Mouse (Mus musculus): ENCODE results near the gene Lefty1. TPM values are rescaled to one million over a fixed set of nuclear protein-coding genes. Genes with fewer than 3 reads are reported as not detected.

The Lefty1 gene
- polyA plus RNA-seq (2014; fragmentation: Illumina TruSeq; extraction: RNeasy Lipid Tissue Mini Kit (QIAGEN cat#74804); ENCODE audit: low read depth, low replicate concordance), result 2.2 TPM

GRCm38 (mm10) chr1:180934467-180935419 lies at the start of gene Lefty1:
Lefty1 (plus strand) TSS chr1:180935022.

DNA sequence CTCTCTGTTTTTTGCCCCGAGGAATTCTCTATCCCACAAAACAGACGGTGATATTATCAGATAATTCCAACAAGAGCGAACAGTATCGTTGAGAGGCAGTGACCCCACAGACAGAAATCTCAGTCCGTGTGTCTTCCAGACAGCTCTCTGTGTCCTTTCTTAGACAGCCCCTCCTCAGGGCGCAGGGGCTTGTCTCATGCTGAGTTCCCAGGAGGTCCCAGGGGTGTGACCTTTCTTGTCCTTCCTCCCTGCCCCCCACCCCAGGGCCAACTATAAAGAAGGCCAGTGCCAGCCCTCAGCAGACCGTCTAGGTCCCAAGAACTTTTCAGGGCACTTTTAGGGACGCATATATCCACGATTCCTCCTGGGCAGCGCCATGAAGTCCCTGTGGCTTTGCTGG lies 42.0 kb upstream of the Lefty1 start, which contains the start of gene Lefty2:
Gene Lefty2 (plus strand): TSS at position 301 of the 400 bp plus-strand sequence.

GRCm38 (mm10) chr1:180904039-180904814 lies 30.6 kb upstream of the Lefty1 start, which contains the start of gene Pycr2:
Pycr2 (plus strand) TSS chr1:180904293.

GRCm38 (mm10) chr1:180942166-180943031 lies 7.6 kb downstream of the Lefty1 start, which contains the start of gene Tmem63a:
Tmem63a (plus strand) TSS chr1:180942344.

Other genes with a start within 250 kb of the Lefty1 start
- gene Mixl1, start 238.0 kb upstream of the Lefty1 start, polyA plus RNA-seq (2014; fragmentation: Illumina TruSeq; extraction: RNeasy Lipid Tissue Mini Kit (QIAGEN cat#74804); ENCODE audit: low read depth, low replicate concordance), result not detected
- gene Acbd3, start 209.0 kb upstream of the Lefty1 start, polyA plus RNA-seq (2014; fragmentation: Illumina TruSeq; extraction: RNeasy Lipid Tissue Mini Kit (QIAGEN cat#74804); ENCODE audit: low read depth, low replicate concordance), result 22.1 TPM
- 566 TPM for gene H3f3a, start 121.1 kb upstream of the Lefty1 start, polyA plus RNA-seq (2014; fragmentation: Illumina TruSeq; extraction: RNeasy Lipid Tissue Mini Kit (QIAGEN cat#74804); ENCODE audit: low read depth, low replicate concordance)
- 12.4 TPM for gene Sde2, start 83.9 kb upstream of the Lefty1 start, polyA plus RNA-seq (2014; fragmentation: Illumina TruSeq; extraction: RNeasy Lipid Tissue Mini Kit (QIAGEN cat#74804); ENCODE audit: low read depth, low replicate concordance)
- gene Lefty2, start 41.9 kb upstream of the Lefty1 start, polyA plus RNA-seq (2014; fragmentation: Illumina TruSeq; extraction: RNeasy Lipid Tissue Mini Kit (QIAGEN cat#74804); ENCODE audit: low read depth, low replicate concordance), result not detected
- 15.7 TPM for gene Pycr2, start 30.7 kb upstream of the Lefty1 start, polyA plus RNA-seq (2014; fragmentation: Illumina TruSeq; extraction: RNeasy Lipid Tissue Mini Kit (QIAGEN cat#74804); ENCODE audit: low read depth, low replicate concordance)
- 19.2 TPM for gene Tmem63a, start 7.3 kb downstream of the Lefty1 start, polyA plus RNA-seq (2014; fragmentation: Illumina TruSeq; extraction: RNeasy Lipid Tissue Mini Kit (QIAGEN cat#74804); ENCODE audit: low read depth, low replicate concordance)
- gene Ephx1, start 85.9 kb downstream of the Lefty1 start, polyA plus RNA-seq (2014; fragmentation: Illumina TruSeq; extraction: RNeasy Lipid Tissue Mini Kit (QIAGEN cat#74804); ENCODE audit: low read depth, low replicate concordance), result 55.2 TPM
- gene 9130409I23Rik, start 116.2 kb downstream of the Lefty1 start, polyA plus RNA-seq (2014; fragmentation: Illumina TruSeq; extraction: RNeasy Lipid Tissue Mini Kit (QIAGEN cat#74804); ENCODE audit: low read depth, low replicate concordance), result not detected
- gene Nvl, start 209.2 kb downstream of the Lefty1 start, polyA plus RNA-seq (2014; fragmentation: Illumina TruSeq; extraction: RNeasy Lipid Tissue Mini Kit (QIAGEN cat#74804); ENCODE audit: low read depth, low replicate concordance), result 10.2 TPM
- gene Cnih4, start 209.7 kb downstream of the Lefty1 start, polyA plus RNA-seq (2014; fragmentation: Illumina TruSeq; extraction: RNeasy Lipid Tissue Mini Kit (QIAGEN cat#74804); ENCODE audit: low read depth, low replicate concordance), result 61.3 TPM

Measured in heart, adult 10 weeks (tissue).